Mouse (Mus musculus) gastrocnemius, postnatal 10 days (tissue): ENCODE data around the gene Avil. TPM values are rescaled to one million over a fixed set of nuclear protein-coding genes. Genes with fewer than 3 reads are reported as not detected.

ENCODE experiments used
- DNase-seq: peaks from one replicate; pipeline ENCODE4 v3.0.0; 2021; ENCODE audit warnings: mixed read lengths
- long read RNA-seq, 2 experiments: library from polyadenylated mRNA; stranded (forward); transcript quantifications; one replicate each; pipeline ENCODE4 v2.0.0; 2021
- total RNA-seq, 2 experiments: library from RNA; stranded (reverse); gene quantifications; 2 replicates each; pipeline ENCODE4 v1.2.3; 2021

The Avil gene
- total RNA-seq, result under 1 TPM; 0.33 to 0.95 TPM
- long read RNA-seq, experiment 1, result 0 reads
- long read RNA-seq, experiment 2, result 0 reads

DNA sequence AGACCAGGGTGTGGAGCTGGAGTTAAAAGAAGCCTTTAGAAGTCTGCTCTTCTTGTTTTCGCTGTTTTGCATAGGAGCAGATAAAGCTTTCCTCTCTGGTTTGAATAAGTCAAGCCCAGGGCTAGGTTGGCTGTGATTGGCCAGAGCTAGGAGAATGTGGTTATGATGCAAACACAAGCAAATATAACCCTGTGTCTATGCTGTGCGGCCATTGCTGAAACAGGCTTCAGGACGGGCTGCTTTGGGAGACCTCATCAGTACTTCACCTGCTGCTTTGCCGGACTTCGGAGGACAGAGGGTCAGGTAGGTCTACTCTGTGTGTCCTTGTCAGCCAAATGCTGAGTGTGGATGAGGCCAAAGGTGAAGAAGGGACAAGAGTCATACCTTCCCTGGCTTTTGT is at the start of gene Avil:
TSS of gene Avil (plus strand) at position 181 of the 400 bp plus-strand sequence.
- no peak for DNase-seq

- no peak for DNase-seq
Observed at GRCm38 (mm10) chr10:126952375-126952774, 48.1 kb upstream of the Avil start.

DNA sequence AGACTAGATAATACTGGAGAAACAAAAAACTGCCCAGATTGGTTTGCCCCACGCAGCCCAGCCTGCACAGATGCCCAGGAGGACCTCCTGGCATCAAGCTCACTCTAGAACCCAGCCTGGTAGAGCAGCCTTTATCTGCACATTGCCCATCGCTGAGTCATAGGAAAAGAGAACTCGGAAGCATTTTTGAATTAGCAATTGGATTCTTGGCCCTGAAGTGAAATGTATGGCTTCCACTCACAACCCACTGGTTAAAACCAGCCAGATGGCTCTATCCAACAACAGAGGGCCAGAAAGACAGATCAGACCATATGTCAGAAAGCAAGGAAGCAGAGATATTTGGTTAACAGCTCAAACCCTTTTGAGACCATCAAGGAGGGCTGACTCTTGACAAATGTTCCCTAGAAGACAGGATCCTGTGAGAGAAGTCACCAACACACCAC is 47.5 kb upstream of the Avil start:
- DNase-seq, result no peak

GRCm38 (mm10) chr10:126956692-126957358 is 43.7 kb upstream of the Avil start:
- DNase-seq, result no peak

- DNase-seq, result peak; percentile 68
Observed at GRCm38 (mm10) chr10:126957359-126958107, 43.0 kb upstream of the Avil start.

DNA sequence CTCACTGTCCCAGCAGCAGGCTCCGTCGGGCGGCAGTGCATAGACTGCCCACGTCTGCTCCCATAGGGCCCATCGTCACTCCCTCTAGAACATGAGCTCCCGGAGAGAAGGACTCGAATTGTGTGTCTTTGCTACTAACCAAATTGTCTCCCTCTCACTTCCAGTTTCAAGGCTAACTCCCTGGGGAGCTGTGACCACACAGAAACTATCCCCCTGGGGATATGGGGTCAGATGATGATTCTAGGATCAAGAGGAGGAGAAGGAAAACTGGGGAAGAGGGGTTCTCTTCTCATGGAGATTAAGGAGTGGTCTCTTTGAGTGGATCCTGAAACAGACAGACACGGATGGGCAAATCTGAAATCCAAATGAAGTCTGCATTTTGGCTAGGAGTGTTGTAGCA is 40.0 kb upstream of the Avil start:
- DNase-seq, result no peak

DNA sequence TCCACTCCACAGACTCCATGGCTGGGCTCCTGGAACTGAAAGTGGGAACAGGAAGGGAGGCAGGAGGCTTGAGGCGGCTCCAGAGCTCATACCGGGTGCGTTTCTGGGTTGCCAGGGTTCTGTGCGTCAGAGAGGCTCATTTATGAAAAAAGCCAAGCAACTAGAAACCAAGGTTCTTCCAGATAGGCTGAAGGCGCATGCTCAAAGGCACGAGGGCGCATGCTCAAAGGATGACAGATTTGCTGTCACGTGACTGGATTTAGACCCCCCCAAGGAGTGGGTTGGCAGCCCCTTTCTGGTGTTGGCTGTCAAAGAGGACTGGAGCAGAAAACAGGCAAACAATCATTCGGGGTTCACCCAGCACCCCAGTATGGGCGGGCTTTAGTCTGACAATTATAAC is 38.8 kb upstream of the Avil start:
- DNase-seq, result peak; percentile 73

DNA sequence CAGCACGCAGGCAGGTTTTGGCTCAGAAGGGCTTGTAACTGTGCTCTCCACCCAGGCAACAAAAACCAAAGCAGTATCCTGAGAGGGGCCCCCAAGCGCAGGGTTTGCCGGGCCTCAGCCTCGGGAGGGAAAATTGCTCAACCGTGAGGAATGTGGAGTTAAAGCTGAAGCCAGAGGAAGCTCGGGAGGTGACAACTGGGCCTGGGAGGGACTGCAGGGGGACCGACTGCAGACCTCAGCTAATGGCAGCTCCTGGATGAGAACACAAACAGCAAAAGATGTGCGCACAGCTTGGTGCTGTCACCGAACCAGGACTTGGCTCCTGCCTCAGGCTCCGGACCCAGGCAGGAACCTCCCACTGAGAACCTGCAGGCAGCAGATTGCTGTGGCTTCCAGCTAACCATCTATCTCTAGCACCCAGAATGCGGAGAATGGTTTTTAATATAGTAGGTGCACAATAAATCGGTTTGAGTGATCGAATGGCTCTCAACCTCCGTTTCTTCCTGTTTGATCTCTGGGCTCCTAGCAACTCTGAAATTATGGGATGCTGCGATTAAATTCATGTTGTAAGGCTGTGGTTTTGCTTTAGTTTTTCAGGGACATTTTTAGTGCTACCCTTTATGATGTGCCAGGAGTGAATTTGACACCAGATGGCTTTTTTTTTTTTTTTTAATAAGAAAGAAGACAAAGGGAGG is 38.1 kb upstream of the Avil start:
- peak; percentile 53 for DNase-seq

- no peak for DNase-seq
Observed at GRCm38 (mm10) chr10:126962966-126963330, 37.6 kb upstream of the Avil start.

DNA sequence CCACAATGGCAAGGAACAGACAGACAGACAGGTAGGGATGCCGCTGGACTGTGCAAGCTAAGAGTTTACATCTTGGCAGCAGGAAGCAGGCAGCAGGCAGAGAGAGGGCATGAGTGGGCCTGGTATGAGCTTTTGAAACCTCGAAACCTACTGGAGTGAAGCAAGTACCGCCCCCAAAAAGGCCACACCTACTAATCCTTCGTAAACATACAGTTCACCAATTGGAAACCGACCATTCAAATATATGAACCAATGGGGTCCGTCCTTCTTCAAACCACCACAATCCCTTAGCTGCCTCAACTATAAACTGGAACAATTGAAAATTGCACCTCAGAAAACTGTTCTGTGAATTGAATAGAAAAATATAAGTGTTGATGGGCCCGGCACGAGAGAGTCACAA is 36.7 kb upstream of the Avil start:
- DNase-seq, result no peak

DNA sequence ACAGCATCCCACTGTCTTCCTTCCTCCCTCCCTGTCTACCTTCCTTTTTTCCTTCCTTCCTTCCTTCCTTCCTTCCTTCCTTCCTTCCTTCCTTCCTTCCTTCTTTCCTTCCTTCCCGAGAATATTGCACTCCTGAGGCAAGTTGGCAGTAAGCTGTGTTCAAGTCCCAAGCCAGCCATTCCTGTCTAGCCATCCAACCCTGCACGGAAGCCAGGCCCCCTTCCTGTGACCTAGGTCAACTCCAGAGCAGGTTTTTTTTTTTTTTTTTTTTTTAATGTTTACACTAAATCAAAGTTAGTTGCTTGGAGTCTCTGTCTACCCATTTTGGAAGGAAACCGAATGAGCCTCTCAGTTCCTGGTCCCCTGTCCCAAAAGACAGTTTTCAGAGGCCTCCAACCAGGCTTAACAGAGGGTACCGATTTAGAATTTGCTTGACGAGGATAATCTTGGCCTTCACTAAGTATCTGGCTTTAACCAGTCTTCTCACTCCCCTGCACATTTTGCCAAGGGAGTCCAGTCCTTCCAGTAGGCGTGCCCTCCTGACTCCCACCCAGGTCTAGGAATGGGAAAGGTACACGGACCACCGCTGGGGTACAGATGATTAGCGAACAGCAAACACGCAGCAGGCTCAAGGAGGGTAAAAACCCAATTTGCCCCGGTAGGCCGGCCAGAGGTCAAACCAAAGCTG is 29.0 kb upstream of the Avil start:
- no peak for DNase-seq

DNA sequence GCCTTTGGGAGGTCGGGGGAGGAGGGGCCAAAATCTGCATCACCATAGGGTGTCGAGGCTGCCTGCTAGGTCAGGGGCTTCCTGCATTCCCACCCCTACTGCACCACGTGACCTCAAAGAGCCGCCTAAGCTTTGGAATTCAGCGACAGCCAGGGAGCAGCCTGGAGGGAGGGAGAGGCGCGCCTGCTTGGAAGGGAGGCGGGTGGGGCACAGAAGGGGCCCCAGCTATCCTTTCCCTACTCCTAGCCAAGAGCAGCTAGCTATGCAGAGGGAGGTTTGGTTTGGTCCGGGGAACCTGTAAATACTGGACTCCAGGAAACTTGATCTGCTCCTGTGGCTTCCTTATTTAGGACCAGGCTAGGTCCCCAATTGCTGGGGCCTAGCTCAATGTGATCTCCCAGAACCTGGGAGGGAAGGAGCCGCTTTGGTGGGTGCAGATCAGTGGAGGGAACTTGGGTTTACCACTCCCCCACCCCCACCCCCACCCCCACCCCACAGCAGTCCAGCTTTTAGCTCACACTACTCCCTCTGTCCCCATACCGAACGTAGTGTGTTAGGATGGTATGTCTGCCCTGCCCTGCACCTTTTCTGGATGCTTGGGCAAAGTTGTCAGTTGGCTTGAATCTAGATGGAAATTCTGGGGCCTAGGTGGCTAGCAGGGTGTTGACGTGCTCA is 28.3 kb upstream of the Avil start:
- DNase-seq, result peak; percentile 54

DNA sequence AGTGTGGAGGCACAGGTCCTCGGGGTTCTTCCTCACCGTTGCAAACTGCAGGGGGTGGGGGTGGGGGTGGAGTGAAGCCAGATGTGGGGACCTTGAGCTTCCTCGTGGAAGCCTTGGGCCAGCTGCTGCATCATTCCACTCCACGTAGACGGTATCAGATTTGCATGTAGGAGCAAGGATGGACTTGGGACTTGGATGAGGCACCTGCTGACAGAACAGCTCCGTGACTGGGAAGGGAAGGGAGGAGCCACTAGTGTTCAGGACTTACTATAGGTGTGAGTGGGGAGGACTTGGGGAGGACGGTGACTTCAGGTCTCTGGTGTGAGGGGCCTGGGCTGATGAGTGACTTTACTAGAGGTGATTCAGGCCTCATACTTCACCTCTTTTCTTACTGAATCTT is 27.5 kb upstream of the Avil start:
- no peak for DNase-seq

GRCm38 (mm10) chr10:126975706-126976105 is 24.8 kb upstream of the Avil start:
- DNase-seq, result no peak

DNA sequence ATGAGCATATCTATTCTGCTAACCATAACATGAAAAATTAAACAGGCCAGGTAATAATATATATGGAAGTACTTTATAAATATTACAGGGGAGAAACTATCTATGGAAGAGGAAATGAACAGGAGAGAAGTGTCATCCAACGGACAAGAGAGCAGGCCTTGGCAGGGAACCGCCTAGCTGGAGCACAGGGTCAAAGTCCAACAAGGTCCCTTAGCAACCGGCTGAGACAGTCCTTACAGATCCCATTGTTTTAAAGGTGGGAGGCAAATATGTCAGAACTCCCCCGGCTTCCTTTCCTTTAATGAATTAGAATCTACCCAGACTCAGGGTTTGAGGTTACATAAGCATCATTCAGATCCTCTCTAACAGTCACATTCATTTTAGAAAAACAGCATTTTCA is 23.4 kb upstream of the Avil start:
- DNase-seq, result no peak

- DNase-seq, result peak; percentile 100
Observed at GRCm38 (mm10) chr10:126978277-126978994, 22.1 kb upstream of the Avil start, which contains the start of gene Ctdsp2. TSS of gene Ctdsp2 (plus strand) at chr10:126978717.

GRCm38 (mm10) chr10:126979121-126979635 is 21.3 kb upstream of the Avil start:
- peak; percentile 85 for DNase-seq

DNA sequence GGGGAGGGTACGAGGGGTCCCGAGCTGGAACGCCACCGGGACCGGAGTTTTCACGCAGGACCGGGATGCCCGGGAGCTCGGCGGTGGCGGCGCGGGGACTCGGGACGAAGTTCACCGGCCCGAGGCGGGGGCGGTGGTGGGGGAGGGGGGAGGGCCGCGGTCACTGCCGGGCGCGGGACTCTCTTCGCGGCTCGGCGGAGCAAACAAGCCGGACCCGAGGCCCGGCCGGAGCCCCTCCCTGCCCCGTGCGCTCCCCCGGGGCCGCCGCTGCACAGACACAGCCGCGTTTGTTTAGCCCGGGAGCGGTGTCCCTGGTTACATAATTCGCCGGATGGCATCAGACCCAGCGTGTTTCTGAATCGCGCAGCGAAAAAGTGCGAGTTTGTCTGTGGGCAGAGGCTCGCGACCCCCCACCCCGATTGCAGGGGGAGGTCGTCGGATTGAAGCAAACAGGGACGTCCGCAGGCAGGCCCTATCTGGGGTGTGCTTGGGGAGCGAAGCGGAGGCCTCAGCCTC is 20.8 kb upstream of the Avil start:
- DNase-seq, result peak; percentile 58

DNA sequence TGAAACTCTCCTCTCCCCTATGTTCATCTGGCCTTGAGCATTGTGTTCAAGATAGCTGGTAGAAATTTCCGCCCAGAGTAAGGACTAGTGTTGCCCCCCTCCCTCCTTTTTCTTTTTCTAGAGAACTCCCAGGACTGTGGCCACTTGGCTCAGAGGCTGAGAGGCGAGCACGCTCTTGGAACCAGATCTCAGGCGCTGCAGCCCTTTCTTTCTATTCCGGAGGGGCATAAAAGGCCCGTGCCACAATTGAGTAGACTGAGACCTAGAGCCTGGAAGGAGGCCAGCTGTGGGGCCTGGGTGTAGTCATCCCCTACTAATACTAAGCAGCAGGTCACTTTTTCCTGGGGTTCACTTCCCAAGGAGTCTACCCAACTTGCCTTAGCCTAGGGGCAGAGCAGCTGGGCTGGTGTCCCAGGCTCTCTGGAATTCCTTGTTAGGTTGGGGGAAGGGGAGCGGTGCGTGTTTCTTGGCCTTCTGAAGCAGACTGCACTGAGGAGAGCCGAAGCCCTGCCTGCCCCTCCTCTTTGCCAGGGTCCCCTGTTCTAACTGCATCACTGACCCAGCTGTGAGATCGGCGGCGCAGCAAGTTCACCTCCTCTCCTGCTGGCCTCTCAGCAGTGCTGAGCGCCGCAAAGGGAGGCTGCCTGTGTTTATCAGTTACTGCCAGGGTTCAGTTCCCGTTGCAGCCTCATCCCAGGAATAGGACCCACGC is 20.1 kb upstream of the Avil start:
- DNase-seq, result peak; percentile 64

DNA sequence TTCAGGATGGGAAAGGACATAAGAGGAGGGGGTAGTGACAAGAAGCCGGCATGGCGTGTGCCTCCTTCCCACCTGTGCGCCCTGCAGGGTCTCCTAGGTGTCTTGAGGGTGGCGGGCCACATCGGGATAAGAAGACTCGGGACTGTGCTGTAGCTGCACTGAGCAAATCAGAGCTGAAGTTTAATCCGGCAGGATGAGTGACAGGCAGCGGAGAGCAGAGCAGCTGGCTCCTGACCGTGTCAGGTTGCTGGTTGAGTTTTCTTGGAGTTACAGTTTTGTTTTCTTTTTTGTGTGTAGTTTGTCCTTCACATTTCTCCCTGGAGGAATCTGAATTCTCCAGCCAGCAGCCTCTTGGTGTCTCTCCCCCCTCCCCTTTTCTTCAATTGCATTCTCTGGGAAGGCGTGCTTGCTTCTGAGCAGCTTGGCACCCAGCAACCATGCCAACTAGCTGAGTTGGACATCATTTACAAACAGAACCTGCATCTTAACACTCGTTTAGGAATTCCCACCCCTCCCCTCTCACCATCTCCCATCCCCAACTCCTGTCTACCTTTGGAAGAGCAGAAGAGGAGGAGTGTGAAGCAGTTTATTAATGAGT is 19.5 kb upstream of the Avil start:
- DNase-seq, result no peak
